Mouse (Mus musculus) embryonic facial prominence, embryonic 13.5 days (tissue): Measurements from ENCODE around the gene Ankef1. TPM values are rescaled to one million over a fixed set of nuclear protein-coding genes. Genes with fewer than 3 reads are reported as not detected.

Experiments used
- ATAC-seq: fragments of 200-750 bp; cut with Nextera tagmentation; 2 replicates; pipeline ENCODE4 v1.8.0; 2017; ENCODE audit warnings: low read depth; ENCODE audit not compliant: insufficient number of reproducible peaks, insufficient read depth, low FRiP score, low TSS enrichment
- H3K27ac ChIP-seq: fragments of 300-500 bp; sonication (generic); 2 replicates; pipeline ENCODE4 v1.5.1; 2015; ENCODE audit warnings: moderate library complexity, mild to moderate bottlenecking, inconsistent platforms
- H3K27me3 ChIP-seq: fragments of 300-500 bp; sonication (generic); 2 replicates; pipeline ENCODE4 v1.6.1; 2015; ENCODE audit warnings: mild to moderate bottlenecking, inconsistent platforms
- H3K36me3 ChIP-seq: fragments of 300-500 bp; sonication (generic); 2 replicates; pipeline ENCODE4 v1.6.1; 2015; ENCODE audit warnings: mild to moderate bottlenecking, inconsistent platforms
- H3K4me1 ChIP-seq: fragments of 300-500 bp; sonication (generic); 2 replicates; pipeline ENCODE4 v1.6.1; 2015; ENCODE audit warnings: inconsistent platforms
- H3K4me2 ChIP-seq: fragments of 300-500 bp; sonication (generic); 2 replicates; pipeline ENCODE4 v1.6.1; 2015; ENCODE audit warnings: moderate library complexity, mild to moderate bottlenecking, inconsistent platforms
- H3K4me3 ChIP-seq: fragments of 300-500 bp; sonication (generic); 2 replicates; pipeline ENCODE4 v1.5.1; 2015; ENCODE audit warnings: mild to moderate bottlenecking, inconsistent platforms
- H3K9ac ChIP-seq: fragments of 300-500 bp; sonication (generic); 2 replicates; pipeline ENCODE4 v1.6.1; 2015; ENCODE audit warnings: mild to moderate bottlenecking, inconsistent platforms
- H3K9me3 ChIP-seq: fragments of 300-500 bp; sonication (generic); 2 replicates; pipeline ENCODE4 v1.6.1; 2016; ENCODE audit warnings: inconsistent platforms
- WGBS: fragments of 180-500 bp; shearing (Covaris S2); methylation state at CpG from one replicate; pipeline ENCODE4 v1.1.7; 2015; ENCODE audit warnings: mixed read lengths; 5-methylcytosine and 5-hydroxymethylcytosine counted together
- polyA plus RNA-seq: library from polyadenylated mRNA; unstranded; fragments of >200 nt; fragmentation: Nextera tagmentation; extraction: Ambion mirVana; gene quantifications from 2 replicates; pipeline ENCODE4 v1.2.1, GENCODE M21; 2015

The Ankef1 gene
- polyA plus RNA-seq, 1 experiment from 2014 or later, result 0.91 TPM

- H3K4me3 ChIP-seq, result no peak overlapping the region
- H3K27me3 ChIP-seq, result no peaks in the 10 kb centered on the region
- no peak for ATAC-seq
- H3K36me3 ChIP-seq, result no peaks in the 10 kb centered on the region
- WGBS, result 83% methylated on average over 5 of the region's 5 CpGs
- H3K27ac ChIP-seq, result no peak overlapping the region
- H3K4me2 ChIP-seq, result no peak overlapping the region
- H3K4me1 ChIP-seq, result no peaks in the 10 kb centered on the region
- no peak overlapping the region for H3K9ac ChIP-seq
- no peaks in the 10 kb centered on the region for H3K9me3 ChIP-seq
These were observed 99.0 kb downstream of the Ankef1 start for GRCm38 (mm10) chr2:136600651-136601170.

- H3K27ac ChIP-seq, result no peak overlapping the region
- H3K4me1 ChIP-seq, result no peaks in the 10 kb centered on the region
- H3K36me3 ChIP-seq, result no peaks in the 10 kb centered on the region
- WGBS, result 79% methylated on average over 4 of the region's 4 CpGs
- H3K27me3 ChIP-seq, result no peaks in the 10 kb centered on the region
- H3K4me3 ChIP-seq, result no peak overlapping the region
- H3K9me3 ChIP-seq, result no peaks in the 10 kb centered on the region
- no peak overlapping the region for H3K9ac ChIP-seq
- no peak overlapping the region for H3K4me2 ChIP-seq
- no peak for ATAC-seq
These were observed 99.5 kb downstream of the Ankef1 start for GRCm38 (mm10) chr2:136601206-136601605.

Other genes with a start within 250 kb of the Ankef1 start
- 2.2 and 2.4 TPM in 2 replicates for gene Pak7, start 113.9 kb upstream of the Ankef1 start, polyA plus RNA-seq
- 4.4 and 6.4 TPM in 2 replicates for gene Snap25, start 211.5 kb downstream of the Ankef1 start, polyA plus RNA-seq